Mouse (Mus musculus): ENCODE measurements around the gene Gm37240. TPM values are rescaled to one million over a fixed set of nuclear protein-coding genes. Genes with fewer than 3 reads are reported as not detected.
A peak's percentile ranks its signal among the peaks of the same experiment; 100 is the strongest.

The Gm37240 gene
- total RNA-seq, 2 experiments from 2014 or later: 2.6 to 3.2 TPM

- DNase-seq (ENCODE audit: extremely low spot score in 1 of 2, low spot score in 2 of 2): peak in 1 of 2 experiments; percentile 41
- intact Hi-C loops (cut with DNase I): loop anchor here (5.0 kb wide), 2 partner anchors 77 to 227 kb away; no protein-coding TSS in a partner anchor
Observed at GRCm38 (mm10) chr3:84615050-84615855, 1272.1 kb downstream of the Gm37240 start.

- no peak for DNase-seq (ENCODE audit: extremely low spot score in 1 of 2, low spot score in 2 of 2)
- intact Hi-C loops (cut with DNase I): no loop called here
Observed at GRCm38 (mm10) chr3:84610183-84610710, 1277.1 kb downstream of the Gm37240 start.

- no peak for DNase-seq (ENCODE audit: extremely low spot score in 1 of 2, low spot score in 2 of 2)
- intact Hi-C loops (cut with DNase I): no loop called here
Observed at GRCm38 (mm10) chr3:84603212-84603611, 1284.1 kb downstream of the Gm37240 start.

- intact Hi-C loops (cut with DNase I): no loop called here
- DNase-seq (ENCODE audit: extremely low spot score in 1 of 2, low spot score in 2 of 2): no peak
Observed at GRCm38 (mm10) chr3:84602759-84603158, 1284.6 kb downstream of the Gm37240 start.

- intact Hi-C loops (cut with DNase I): no loop called here
- no peak for DNase-seq (ENCODE audit: extremely low spot score in 1 of 2, low spot score in 2 of 2)
Observed at GRCm38 (mm10) chr3:84601870-84602495, 1285.3 kb downstream of the Gm37240 start.

- no peak for DNase-seq (ENCODE audit: extremely low spot score in 1 of 2, low spot score in 2 of 2)
Observed at GRCm38 (mm10) chr3:84598756-84599155, 1288.6 kb downstream of the Gm37240 start.

GRCm38 (mm10) chr3:84597996-84598734 lies 1289.2 kb downstream of the Gm37240 start:
- intact Hi-C loops (cut with DNase I): no loop called here
- DNase-seq (ENCODE audit: extremely low spot score in 1 of 2, low spot score in 2 of 2): no peak

More at GRCm38 (mm10) chr3:84598756-84599155, 1288.6 kb downstream of the Gm37240 start:
- intact Hi-C loops (cut with DNase I): no loop called here

GRCm38 (mm10) chr3:84595677-84596234 lies 1291.6 kb downstream of the Gm37240 start:
- intact Hi-C loops (cut with DNase I): no loop called here
- no peak for DNase-seq (ENCODE audit: extremely low spot score in 1 of 2, low spot score in 2 of 2)

GRCm38 (mm10) chr3:84594894-84595676 lies 1292.2 kb downstream of the Gm37240 start:
- no peak for DNase-seq (ENCODE audit: extremely low spot score in 1 of 2, low spot score in 2 of 2)
- intact Hi-C loops (cut with DNase I): no loop called here

- intact Hi-C loops (cut with DNase I): no loop called here
- DNase-seq (ENCODE audit: extremely low spot score in 1 of 2, low spot score in 2 of 2): no peak
Observed at GRCm38 (mm10) chr3:84593274-84593673, 1294.0 kb downstream of the Gm37240 start, which contains the start of gene Tigd4. TSS of gene Tigd4 (plus strand) at chr3:84593574.

GRCm38 (mm10) chr3:84586736-84587135 lies 1300.6 kb downstream of the Gm37240 start:
- no peak for DNase-seq (ENCODE audit: extremely low spot score in 1 of 2, low spot score in 2 of 2)
- intact Hi-C loops (cut with DNase I): no loop called here

GRCm38 (mm10) chr3:84582913-84583276 lies 1304.4 kb downstream of the Gm37240 start:
- DNase-seq (ENCODE audit: extremely low spot score in 1 of 2, low spot score in 2 of 2): no peak
- intact Hi-C loops (cut with DNase I): no loop called here

- peak; percentile 91 to 98 for DNase-seq (ENCODE audit: extremely low spot score in 1 of 2, low spot score in 2 of 2)
- intact Hi-C loops (cut with DNase I): no loop called here
Observed at GRCm38 (mm10) chr3:84582023-84582912, 1305.0 kb downstream of the Gm37240 start, which contains the start of gene Arfip1. TSS of gene Arfip1 (minus strand) at chr3:84582625.

- intact Hi-C loops (cut with DNase I): no loop called here
Observed at GRCm38 (mm10) chr3:84581696-84582022, 1305.7 kb downstream of the Gm37240 start.

GRCm38 (mm10) chr3:84580716-84581115 lies 1306.6 kb downstream of the Gm37240 start:
- intact Hi-C loops (cut with DNase I): no loop called here

More at GRCm38 (mm10) chr3:84581696-84582022, 1305.7 kb downstream of the Gm37240 start:
- no peak for DNase-seq (ENCODE audit: extremely low spot score in 1 of 2, low spot score in 2 of 2)

GRCm38 (mm10) chr3:84570501-84570900 lies 1316.8 kb downstream of the Gm37240 start:
- intact Hi-C loops (cut with DNase I): no loop called here

More at GRCm38 (mm10) chr3:84580716-84581115, 1306.6 kb downstream of the Gm37240 start:
- DNase-seq (ENCODE audit: extremely low spot score in 1 of 2, low spot score in 2 of 2): no peak

GRCm38 (mm10) chr3:84569587-84569986 lies 1317.7 kb downstream of the Gm37240 start:
- intact Hi-C loops (cut with DNase I): no loop called here
- DNase-seq (ENCODE audit: extremely low spot score in 1 of 2, low spot score in 2 of 2): no peak

More at GRCm38 (mm10) chr3:84570501-84570900, 1316.8 kb downstream of the Gm37240 start:
- DNase-seq (ENCODE audit: extremely low spot score in 1 of 2, low spot score in 2 of 2): no peak
